1 mouse cellular context compared by ENCODE assay signal in the genomic region with DNA sequence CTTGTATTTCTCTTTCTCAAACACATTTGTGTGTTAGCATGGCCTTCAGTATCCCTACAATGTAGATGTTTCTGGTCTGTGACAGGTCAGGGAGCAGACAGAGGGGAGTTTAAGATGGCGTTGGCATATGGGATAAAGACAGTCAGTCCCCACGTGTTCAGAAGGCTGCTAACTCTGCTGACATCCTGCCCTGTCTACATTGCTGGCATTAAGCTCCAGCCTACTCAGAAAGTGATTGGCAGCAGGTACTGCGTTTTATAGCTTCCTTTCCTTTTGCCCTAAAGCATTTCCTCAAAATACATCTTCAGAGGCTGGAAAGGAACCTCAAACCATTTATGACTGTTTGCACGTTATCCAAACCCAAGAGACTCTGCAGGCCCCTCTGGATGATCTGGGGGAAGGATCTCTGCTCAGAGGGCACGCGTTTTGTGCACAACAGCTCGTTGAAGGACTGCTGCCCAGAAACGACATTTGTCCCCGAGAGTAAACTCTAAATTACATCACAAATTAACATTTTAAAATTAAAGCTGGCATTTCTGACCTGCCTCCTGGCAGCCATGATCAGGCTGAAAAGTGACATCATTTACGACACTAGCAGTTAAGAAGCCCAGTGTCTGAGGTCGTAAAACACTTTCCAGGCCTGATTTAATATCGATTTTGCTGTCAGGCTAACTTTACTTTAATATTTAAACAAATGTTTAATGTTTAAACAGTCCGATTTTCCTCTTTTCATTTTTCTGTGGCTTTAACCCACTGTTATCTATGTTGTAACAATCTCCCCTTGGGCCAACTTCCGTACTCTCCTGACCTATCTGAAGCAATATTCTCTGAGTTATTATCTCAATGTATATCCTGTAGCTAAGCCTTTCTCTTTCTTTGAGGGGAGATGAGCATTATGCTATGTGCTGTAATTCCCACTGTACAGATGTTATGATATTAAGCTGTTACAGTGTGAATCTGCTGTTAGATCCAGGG.
TF ChIP-seq lines count a peak whose summit lies in the region.

No protein-coding gene starts in this region.

TF ChIP-seq in MEL, 35 proteins besides CTCF, POLR2A, EP300 and RAD21:
- TF ChIP-seq KAT2A (conservative IDR thresholded peaks at IDR 0.05; ENCODE audit: low read depth, low read length) (no peak), ETS1 (IDR thresholded peaks at IDR 0.05; ENCODE audit: low read depth, low read length) (no peak), GATA1 (IDR thresholded peaks at IDR 0.05; ENCODE audit: low read depth, low read length) (0 out of 2 replicates have a peak, but pooled peaks have one; percentile 16), JUND (IDR thresholded peaks at IDR 0.05; ENCODE audit: low read depth, low read length) (no peak), RCOR1 (IDR thresholded peaks at IDR 0.05; ENCODE audit: low read depth, low read length) (no peak), TCF12 (IDR thresholded peaks at IDR 0.05; ENCODE audit: low read depth, low read length) (0 out of 2 replicates have a peak, but pooled peaks have one; percentile 24), NELFE (IDR thresholded peaks at IDR 0.05; ENCODE audit: low read depth, low read length) (no peak), ZKSCAN1 (IDR thresholded peaks at IDR 0.05; ENCODE audit: low read depth, low read length) (no peak), USF1 (IDR thresholded peaks at IDR 0.05; ENCODE audit: low read depth, low read length) (no peak), ZNF384 (IDR thresholded peaks at IDR 0.05; ENCODE audit: low read depth, low read length) (no peak), CHD2 (IDR thresholded peaks at IDR 0.05; ENCODE audit: low read length) (no peak), E2F4 (IDR thresholded peaks at IDR 0.05; ENCODE audit: borderline replicate concordance, low read depth, low read length) (no peak), TAL1 (IDR thresholded peaks at IDR 0.05; ENCODE audit: low read length) (no peak), MYB (IDR thresholded peaks at IDR 0.05; ENCODE audit: low read depth, low read length) (no peak), MAX (IDR thresholded peaks at IDR 0.05; ENCODE audit: low read length) (no peak), POLR2AphosphoS2 (IDR thresholded peaks at IDR 0.05; ENCODE audit: low read length) (no peak)
TF ChIP-seq in MEL: peak in this region for 2.
